Mouse (Mus musculus): ENCODE data around the gene Cpb1.

Gene Cpb1

GRCm38 (mm10) chr3:20275633-20276032 lies at the start of gene Cpb1:
TSS of gene Cpb1 (minus strand) at chr3:20275733.
- DNase-seq (ENCODE audit: low spot score in 2 of 2), result no peak

- DNase-seq (ENCODE audit: low spot score in 2 of 2), result no peak
Observed at GRCm38 (mm10) chr3:20317233-20317632, 41.7 kb upstream of the Cpb1 start.

GRCm38 (mm10) chr3:20309142-20309541 lies 33.6 kb upstream of the Cpb1 start:
- DNase-seq (ENCODE audit: low spot score in 2 of 2), result no peak

- DNase-seq (ENCODE audit: low spot score in 2 of 2), result no peak
Observed at GRCm38 (mm10) chr3:20307256-20307655, 31.7 kb upstream of the Cpb1 start.

GRCm38 (mm10) chr3:20304758-20305352 lies 29.3 kb upstream of the Cpb1 start:
- DNase-seq (ENCODE audit: low spot score in 2 of 2), result no peak

GRCm38 (mm10) chr3:20295546-20295945 lies 20.0 kb upstream of the Cpb1 start:
- no peak for DNase-seq (ENCODE audit: low spot score in 2 of 2)

GRCm38 (mm10) chr3:20294542-20295348 lies 19.2 kb upstream of the Cpb1 start:
- DNase-seq (ENCODE audit: low spot score in 2 of 2), result no peak

GRCm38 (mm10) chr3:20291370-20291769 lies 15.8 kb upstream of the Cpb1 start:
- no peak for DNase-seq (ENCODE audit: low spot score in 2 of 2)

GRCm38 (mm10) chr3:20288761-20289160 lies 13.2 kb upstream of the Cpb1 start:
- no peak for DNase-seq (ENCODE audit: low spot score in 2 of 2)

- no peak for DNase-seq (ENCODE audit: low spot score in 2 of 2)
Observed at GRCm38 (mm10) chr3:20281796-20282195, 6.3 kb upstream of the Cpb1 start.

GRCm38 (mm10) chr3:20254566-20255479 lies 20.7 kb downstream of the Cpb1 start:
- no peak for DNase-seq (ENCODE audit: low spot score in 2 of 2)

GRCm38 (mm10) chr3:20243913-20244312 lies 31.6 kb downstream of the Cpb1 start:
- no peak for DNase-seq (ENCODE audit: low spot score in 2 of 2)

- no peak for DNase-seq (ENCODE audit: low spot score in 2 of 2)
Observed at GRCm38 (mm10) chr3:20242050-20242449, 33.5 kb downstream of the Cpb1 start, which contains the start of gene Cpa3. TSS of gene Cpa3 (minus strand) at chr3:20242181.

- DNase-seq (ENCODE audit: low spot score in 2 of 2), result no peak
Observed at GRCm38 (mm10) chr3:20239741-20240140, 35.8 kb downstream of the Cpb1 start.

GRCm38 (mm10) chr3:20236965-20237364 lies 38.6 kb downstream of the Cpb1 start:
- no peak for DNase-seq (ENCODE audit: low spot score in 2 of 2)

GRCm38 (mm10) chr3:20229027-20229426 lies 46.5 kb downstream of the Cpb1 start:
- DNase-seq (ENCODE audit: low spot score in 2 of 2), result no peak

GRCm38 (mm10) chr3:20225429-20225828 lies 50.1 kb downstream of the Cpb1 start:
- no peak for DNase-seq (ENCODE audit: low spot score in 2 of 2)

- no peak for DNase-seq (ENCODE audit: low spot score in 2 of 2)
Observed at GRCm38 (mm10) chr3:20222926-20223698, 52.4 kb downstream of the Cpb1 start.

- DNase-seq (ENCODE audit: low spot score in 2 of 2), result no peak
Observed at GRCm38 (mm10) chr3:20222136-20222535, 53.4 kb downstream of the Cpb1 start.

GRCm38 (mm10) chr3:20198869-20199268 lies 76.7 kb downstream of the Cpb1 start:
- DNase-seq (ENCODE audit: low spot score in 2 of 2), result peak; percentile 29 to 35

Data from frontal cortex, postnatal 25 days (tissue).